ENCODE assay signal across 14 mouse cellular contexts in the genomic region with DNA sequence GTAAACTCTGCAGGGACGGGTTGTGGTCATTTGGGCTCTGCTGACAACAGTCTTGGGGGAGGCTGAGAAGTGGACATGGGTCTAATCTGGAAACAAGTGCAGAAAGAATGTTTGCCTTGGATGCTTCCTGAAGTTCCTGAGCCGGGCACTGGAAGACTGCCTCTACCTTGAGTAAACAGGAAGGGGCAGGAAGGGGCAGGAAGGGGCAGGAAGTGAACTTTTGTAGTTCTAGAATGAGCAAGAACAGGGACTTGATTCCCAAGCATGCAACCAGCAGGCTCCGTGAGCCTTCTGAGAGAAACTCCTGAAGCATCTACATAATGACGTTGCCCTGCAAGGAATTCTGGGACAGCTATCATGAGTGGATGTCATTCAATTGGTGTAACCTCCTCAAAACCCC.
"Had no signal": no experiment of that assay in that cellular context is flagged by ENCODE, and none has a peak within 500 bp of the region (broad histone marks: within the 10 kb centered on the region; RNA-seq: fewer than 3 reads in every experiment).

No protein-coding gene starts in this region.

- DNase-seq: kidney, adult 2 months; kidney, postnatal 25 days; liver, embryonic 13.5 days; midbrain, embryonic 14.5 days; retina, postnatal 1 day; right cerebral cortex, postnatal 4 days; thymus, adult 2 months; thymus, postnatal 25 days had no signal

- H3K9ac ChIP-seq: intestine, embryonic 15.5 days; limb, embryonic 15.5 days; liver, embryonic 13.5 days; lung, embryonic 15.5 days; neural tube, embryonic 12.5 days; stomach, embryonic 15.5 days had no signal

- H3K36me3 ChIP-seq: intestine, embryonic 15.5 days; limb, embryonic 15.5 days; liver, embryonic 13.5 days; lung, embryonic 15.5 days; midbrain, embryonic 10.5 days; neural tube, embryonic 12.5 days; stomach, embryonic 15.5 days had no signal

- H3K4me3 ChIP-seq: intestine, embryonic 15.5 days; limb, embryonic 15.5 days; liver, embryonic 13.5 days; lung, embryonic 15.5 days; midbrain, embryonic 10.5 days; neural tube, embryonic 12.5 days; stomach, embryonic 15.5 days had no signal

- H3K27me3 ChIP-seq: intestine, embryonic 15.5 days; limb, embryonic 15.5 days; liver, embryonic 13.5 days; lung, embryonic 15.5 days; neural tube, embryonic 12.5 days; stomach, embryonic 15.5 days had no signal

- H3K27ac ChIP-seq: intestine, embryonic 15.5 days; limb, embryonic 15.5 days; liver, embryonic 13.5 days; lung, embryonic 15.5 days; midbrain, embryonic 10.5 days; neural tube, embryonic 12.5 days; stomach, embryonic 15.5 days had no signal

- H3K4me2 ChIP-seq: intestine, embryonic 15.5 days; limb, embryonic 15.5 days; liver, embryonic 13.5 days; lung, embryonic 15.5 days; neural tube, embryonic 12.5 days; stomach, embryonic 15.5 days had no signal

- H3K9me3 ChIP-seq: intestine, embryonic 15.5 days; limb, embryonic 15.5 days; liver, embryonic 13.5 days; lung, embryonic 15.5 days; midbrain, embryonic 10.5 days; neural tube, embryonic 12.5 days; stomach, embryonic 15.5 days had no signal

- ATAC-seq: intestine, embryonic 15.5 days had no signal

- H3K4me1 ChIP-seq: intestine, embryonic 15.5 days; limb, embryonic 15.5 days; liver, embryonic 13.5 days; midbrain, embryonic 10.5 days; neural tube, embryonic 12.5 days; stomach, embryonic 15.5 days had no signal
